Mouse (Mus musculus): ENCODE results near the gene Nf1. TPM values are rescaled to one million over a fixed set of nuclear protein-coding genes. Genes with fewer than 3 reads are reported as not detected.

The Nf1 gene
- total RNA-seq, 2 experiments from 2014 or later = 112 to 119 TPM

DNA sequence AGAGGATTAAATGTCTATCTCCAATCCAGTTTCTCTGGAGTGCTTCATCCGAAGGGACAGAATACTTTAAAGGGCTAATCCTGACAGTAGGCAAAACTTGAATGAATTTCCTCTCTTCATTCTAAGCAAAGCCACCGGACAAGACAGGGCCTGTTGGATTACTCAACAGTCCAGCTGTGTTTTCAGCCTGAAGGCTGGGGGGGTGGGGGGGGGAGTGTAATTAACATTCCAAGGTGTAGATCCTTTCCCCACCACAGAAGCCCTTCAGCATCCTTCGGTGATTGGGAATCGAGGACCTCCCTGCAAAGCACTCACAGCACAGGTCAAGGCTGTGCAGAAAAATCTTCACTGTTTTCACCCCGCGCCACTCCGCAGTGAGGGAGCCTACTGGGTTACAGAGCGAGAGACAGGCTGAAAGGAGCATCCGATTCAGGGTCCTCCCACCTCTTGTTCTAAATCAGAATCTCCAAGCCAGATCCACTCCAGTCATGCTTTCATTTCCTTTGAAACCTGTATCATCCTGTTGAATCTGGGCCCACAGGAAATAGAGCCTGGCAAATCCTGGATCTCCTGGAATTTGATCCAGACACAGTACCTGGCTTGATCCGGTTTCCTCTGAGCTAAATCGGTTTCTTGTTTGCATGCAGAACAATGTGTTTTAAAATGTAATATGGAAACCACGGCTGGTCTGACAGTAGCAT is 15.4 kb upstream of the Nf1 start:
- intact Hi-C loops (cut with DNase I) = no loop called here
- DNase-seq (ENCODE audit: low spot score in 2 of 2) = peak in 1 of 2 experiments; percentile 21

GRCm38 (mm10) chr11:79325663-79326062 is 13.8 kb upstream of the Nf1 start:
- intact Hi-C loops (cut with DNase I) = no loop called here
- no peak for DNase-seq (ENCODE audit: low spot score in 2 of 2)

DNA sequence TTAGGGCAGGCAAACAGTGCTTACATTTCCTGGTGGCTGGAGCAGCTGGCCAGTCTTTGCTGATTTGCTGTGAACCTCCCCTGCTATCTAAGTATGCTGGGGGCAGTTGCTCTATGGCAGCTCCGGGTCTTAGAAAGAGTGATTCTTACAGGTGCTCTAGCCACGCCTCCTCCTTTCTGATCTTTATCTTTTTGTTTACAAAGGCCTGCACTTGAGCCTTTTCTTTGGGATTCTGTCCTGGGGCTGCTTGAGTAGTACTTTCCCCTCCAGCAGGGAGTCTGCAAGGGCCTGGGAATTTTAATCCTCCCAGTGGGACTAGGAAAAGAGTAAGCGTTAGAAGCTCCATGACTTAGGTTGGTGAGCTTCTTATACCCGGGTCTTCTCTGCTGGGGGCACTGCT is 12.4 kb upstream of the Nf1 start:
- DNase-seq (ENCODE audit: low spot score in 2 of 2) = no peak
- intact Hi-C loops (cut with DNase I) = no loop called here

- intact Hi-C loops (cut with DNase I) = no loop called here
- DNase-seq (ENCODE audit: low spot score in 2 of 2) = no peak
Observed at GRCm38 (mm10) chr11:79328060-79328459, 11.4 kb upstream of the Nf1 start.

DNA sequence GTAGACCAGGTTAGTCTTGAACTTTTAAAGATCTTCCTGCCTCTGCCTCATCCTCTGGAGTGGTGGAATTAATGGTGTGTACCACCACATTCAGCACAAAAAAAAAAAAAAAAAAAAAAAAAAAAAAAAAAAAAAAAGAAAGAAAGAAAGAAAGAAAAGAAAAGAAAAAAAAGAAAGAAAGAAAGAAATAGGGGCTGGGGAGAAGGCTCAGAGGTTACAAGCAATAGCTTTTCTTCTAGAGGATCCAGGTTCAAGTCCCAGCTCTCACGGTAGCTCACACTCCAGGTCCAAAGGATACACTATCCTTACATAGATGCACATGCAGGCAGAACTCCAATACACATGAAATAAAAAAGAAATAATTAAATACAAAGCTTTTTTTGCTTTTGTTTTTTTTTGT is 9.9 kb upstream of the Nf1 start:
- intact Hi-C loops (cut with DNase I) = no loop called here
- no peak for DNase-seq (ENCODE audit: low spot score in 2 of 2)

- intact Hi-C loops (cut with DNase I) = no loop called here
- no peak for DNase-seq (ENCODE audit: low spot score in 2 of 2)
Observed at GRCm38 (mm10) chr11:79335077-79335476, 4.4 kb upstream of the Nf1 start.

GRCm38 (mm10) chr11:79336722-79337267 is 2.7 kb upstream of the Nf1 start:
- intact Hi-C loops (cut with DNase I) = no loop called here
- peak in 1 of 2 experiments; percentile 8 for DNase-seq (ENCODE audit: low spot score in 2 of 2)

GRCm38 (mm10) chr11:79338621-79339020 is 872 bp upstream of the Nf1 start:
- no peak for DNase-seq (ENCODE audit: low spot score in 2 of 2)
- intact Hi-C loops (cut with DNase I) = no loop called here

- DNase-seq (ENCODE audit: low spot score in 2 of 2) = peak; percentile 13 to 22
- intact Hi-C loops (cut with DNase I) = no loop called here
Observed at GRCm38 (mm10) chr11:79339808-79340781, 602 bp downstream of the Nf1 start.

GRCm38 (mm10) chr11:79356995-79357394 is 17.5 kb downstream of the Nf1 start:
- intact Hi-C loops (cut with DNase I) = no loop called here
- DNase-seq (ENCODE audit: low spot score in 2 of 2) = no peak

GRCm38 (mm10) chr11:79357397-79357796 is 17.9 kb downstream of the Nf1 start:
- DNase-seq (ENCODE audit: low spot score in 2 of 2) = no peak
- intact Hi-C loops (cut with DNase I) = no loop called here

- intact Hi-C loops (cut with DNase I) = no loop called here
- DNase-seq (ENCODE audit: low spot score in 2 of 2) = no peak
Observed at GRCm38 (mm10) chr11:79364956-79365355, 25.5 kb downstream of the Nf1 start.

DNA sequence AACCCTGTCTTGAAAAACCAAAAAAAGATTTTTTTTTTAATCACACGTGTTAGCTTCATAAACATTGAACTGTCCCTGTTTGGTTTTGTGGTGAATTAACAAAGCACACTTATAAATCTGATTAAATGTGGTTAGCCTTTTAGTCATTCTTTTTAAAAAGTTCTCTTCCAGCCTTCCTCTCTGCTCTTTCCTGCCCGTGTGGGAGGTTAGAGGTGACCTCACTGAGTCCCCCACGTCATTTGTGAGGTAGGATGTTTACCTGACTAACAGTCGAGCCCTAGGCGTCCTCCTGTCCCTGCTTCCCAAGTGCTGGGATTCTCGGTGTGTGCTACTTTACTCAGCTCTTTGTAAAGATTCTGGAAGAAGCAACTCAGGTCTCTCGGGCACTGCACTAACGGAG is 26.8 kb downstream of the Nf1 start:
- intact Hi-C loops (cut with DNase I) = no loop called here
- DNase-seq (ENCODE audit: low spot score in 2 of 2) = no peak

DNA sequence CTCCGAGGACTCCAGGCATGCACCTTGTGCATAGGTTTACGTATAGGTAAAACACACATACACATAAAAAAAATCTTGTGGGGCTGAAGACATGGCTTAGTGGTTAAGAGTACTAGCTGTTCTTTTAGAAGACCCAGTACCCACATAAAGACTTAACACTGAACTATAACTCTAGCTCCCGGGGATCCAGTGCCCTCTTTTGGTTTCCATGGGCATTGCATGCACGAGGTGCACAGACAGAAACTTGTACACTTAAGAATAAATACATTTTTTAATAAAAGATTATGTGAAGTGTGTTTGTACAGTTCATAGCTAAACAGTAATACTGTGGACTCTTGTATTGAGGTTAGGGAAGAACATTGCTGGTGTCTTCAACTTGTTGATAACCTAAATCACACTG is 33.5 kb downstream of the Nf1 start:
- intact Hi-C loops (cut with DNase I) = no loop called here
- no peak for DNase-seq (ENCODE audit: low spot score in 2 of 2)

DNA sequence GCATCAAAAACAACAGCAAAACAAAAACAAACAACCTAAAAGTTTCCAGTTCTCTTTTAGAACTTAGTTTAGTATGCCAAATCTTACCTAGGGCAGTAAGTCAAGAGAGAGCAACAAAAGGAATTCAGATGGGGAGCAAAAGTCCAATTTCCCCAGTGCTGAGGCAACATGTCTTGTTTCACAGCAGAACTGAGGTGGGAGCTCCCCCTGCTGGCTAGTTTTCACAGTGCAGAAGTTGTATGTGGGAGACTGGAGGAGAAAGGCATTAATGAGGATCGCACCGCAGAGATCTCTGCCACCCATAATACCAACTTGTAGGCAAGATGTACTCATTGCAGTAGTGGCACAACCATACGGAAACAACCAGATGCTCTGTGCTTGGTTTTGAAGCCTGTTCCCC is 58.8 kb downstream of the Nf1 start:
- peak; percentile 86 to 91 for DNase-seq (ENCODE audit: low spot score in 2 of 2)
- intact Hi-C loops (cut with DNase I) = loop anchor here (2.0 to 5.0 kb wide), 2 partner anchors 101 to 174 kb away; partner anchors contain the start of gene Gm9964

GRCm38 (mm10) chr11:79403625-79404319 is 64.3 kb downstream of the Nf1 start:
- no peak for DNase-seq (ENCODE audit: low spot score in 2 of 2)
- intact Hi-C loops (cut with DNase I) = no loop called here

DNA sequence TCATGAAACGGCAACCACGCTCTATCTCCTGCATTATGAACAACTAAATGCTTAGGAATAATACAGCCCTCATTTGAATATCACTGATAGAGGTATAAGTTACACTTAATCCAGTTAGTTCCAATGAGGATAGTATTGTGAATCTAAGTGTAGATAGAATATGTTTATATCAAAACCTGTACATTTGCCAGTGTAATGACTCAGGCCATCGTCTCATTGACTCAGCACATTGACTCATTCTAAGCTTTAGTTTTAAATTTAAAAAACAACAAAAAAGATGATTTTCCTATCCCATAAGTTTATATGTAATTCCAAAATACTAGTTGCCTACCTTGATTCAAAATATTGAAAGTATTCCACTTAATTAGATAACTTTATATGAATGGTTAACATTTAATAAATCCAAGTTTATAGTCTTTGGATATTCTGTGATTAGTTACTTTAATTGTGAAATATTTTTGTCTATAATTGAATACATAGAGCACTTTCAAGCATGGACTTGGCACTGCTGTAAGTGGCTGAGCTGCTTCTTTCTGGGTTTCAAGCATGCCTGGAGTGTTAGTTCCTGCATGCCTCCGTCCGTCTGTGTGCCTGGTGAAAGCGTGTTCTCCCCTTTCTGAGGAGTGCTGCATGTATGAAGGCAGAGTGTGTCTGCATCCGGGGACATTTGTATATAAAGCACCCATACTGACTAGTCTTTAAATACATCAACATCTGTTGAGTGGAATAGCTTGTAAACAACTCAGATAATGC is 74.4 kb downstream of the Nf1 start:
- intact Hi-C loops (cut with DNase I) = no loop called here
- DNase-seq (ENCODE audit: low spot score in 2 of 2) = no peak

DNA sequence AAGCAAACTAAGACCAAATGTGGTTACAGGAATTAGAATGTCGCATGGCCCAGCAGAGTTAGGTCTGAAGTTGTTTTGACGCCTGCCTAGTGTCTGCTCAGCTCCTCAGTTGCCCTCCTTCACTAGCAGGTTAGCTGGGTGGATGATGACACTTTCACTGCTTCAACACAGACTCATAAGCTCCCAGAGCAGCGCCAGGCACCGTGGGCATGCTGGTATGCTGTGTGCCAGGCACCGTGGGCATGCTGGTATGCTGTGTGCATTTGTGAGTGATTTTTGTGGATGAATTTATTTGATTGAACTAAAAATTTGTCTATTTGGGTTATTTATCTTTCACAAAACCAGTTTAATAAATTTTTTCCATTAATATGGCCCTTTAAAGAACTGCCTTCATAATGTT is 83.0 kb downstream of the Nf1 start:
- intact Hi-C loops (cut with DNase I) = no loop called here
- DNase-seq (ENCODE audit: low spot score in 2 of 2) = no peak

DNA sequence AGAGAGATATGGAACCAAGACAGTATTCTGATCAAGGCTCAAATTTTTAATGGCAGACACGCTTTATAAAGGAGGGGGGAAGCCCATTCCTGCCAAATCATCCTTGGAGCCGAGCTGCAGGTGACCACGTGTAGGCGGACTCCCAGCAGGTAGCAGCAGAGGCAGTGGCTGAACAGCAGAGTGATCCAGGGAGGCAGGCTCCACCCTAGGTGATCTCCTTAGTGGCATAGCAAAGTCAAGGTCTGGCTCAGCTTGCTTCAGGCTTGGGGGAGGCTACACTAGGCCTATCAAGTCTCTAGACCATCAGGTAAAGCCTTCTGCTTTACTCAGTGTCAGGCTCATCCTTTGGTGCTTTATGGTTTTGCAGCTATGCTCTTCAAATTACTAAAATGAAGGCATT is 87.1 kb downstream of the Nf1 start:
- intact Hi-C loops (cut with DNase I) = no loop called here
- no peak for DNase-seq (ENCODE audit: low spot score in 2 of 2)
